Mouse (Mus musculus): ENCODE measurements around the gene Cyp2ab1. TPM values are rescaled to one million over a fixed set of nuclear protein-coding genes. Genes with fewer than 3 reads are reported as not detected.

Cyp2ab1 gene
- polyA plus RNA-seq, 1 experiment from 2014 or later, result not detected

DNA sequence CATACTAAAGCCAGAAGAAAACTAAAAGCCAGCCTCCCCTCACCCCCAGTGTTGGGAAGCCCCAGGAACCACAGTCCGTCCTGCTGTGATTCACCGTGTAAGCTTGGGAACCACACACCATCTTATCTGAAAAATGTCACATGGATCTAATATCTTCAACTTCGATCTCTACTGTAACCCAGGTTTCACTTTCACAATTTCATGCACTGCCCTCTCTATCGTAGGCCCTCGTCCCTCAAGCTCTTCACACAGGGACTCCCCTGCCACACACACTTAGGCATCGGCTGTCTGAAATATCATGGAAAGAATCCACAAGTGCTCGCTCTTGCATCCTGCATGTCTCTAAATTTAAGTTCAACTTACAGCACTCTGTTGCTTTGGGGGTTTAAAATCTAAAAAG lies 60.1 kb downstream of the Cyp2ab1 start:
- Histone ChIP-seq H3K9ac (replicated peaks) (no peak overlapping the region), H3K4me2 (no peak overlapping the region), H3K27me3 (0 out of 2 replicates have a peak, but pooled peaks cover 4% of the 10 kb centered on the region), H3K9me3 (no peaks in the 10 kb centered on the region), H3K4me3 (replicated peaks) (no peak overlapping the region), H3K27ac (no peak overlapping the region), H3K4me1 (replicated peaks) (no peaks in the 10 kb centered on the region), H3K36me3 (no peaks in the 10 kb centered on the region)
- 76% methylated on average over 7 of the region's 7 CpGs for WGBS
- ATAC-seq (ENCODE audit: insufficient number of reproducible peaks, insufficient read depth, low FRiP score, low TSS enrichment, low read depth), result no peak

Other genes starting within 250 kb of the Cyp2ab1 start
- 34.1 and 38.3 TPM in 2 replicates for gene Klhl24, start 227.9 kb downstream of the Cyp2ab1 start, polyA plus RNA-seq (2016; fragmentation: Nextera tagmentation; extraction: Ambion mirVana)
- 59.4 and 63.7 TPM in 2 replicates for gene Yeats2, start 184.3 kb downstream of the Cyp2ab1 start, polyA plus RNA-seq (2016; fragmentation: Nextera tagmentation; extraction: Ambion mirVana)
- 0.92 and 1.1 TPM in 2 replicates for gene Map6d1, start 84.0 kb downstream of the Cyp2ab1 start, polyA plus RNA-seq (2016; fragmentation: Nextera tagmentation; extraction: Ambion mirVana)
- gene Parl, start 23.0 kb downstream of the Cyp2ab1 start, polyA plus RNA-seq (2016; fragmentation: Nextera tagmentation; extraction: Ambion mirVana), result 104 and 105 TPM in 2 replicates
- gene Abcc5, start 101.0 kb upstream of the Cyp2ab1 start, polyA plus RNA-seq (2016; fragmentation: Nextera tagmentation; extraction: Ambion mirVana), result 85.1 and 92.7 TPM in 2 replicates
- 140 and 144 TPM in 2 replicates for gene Eif2b5, start 173.4 kb upstream of the Cyp2ab1 start, polyA plus RNA-seq (2016; fragmentation: Nextera tagmentation; extraction: Ambion mirVana)
- 27.8 and 35.3 TPM in 2 replicates for gene Dvl3, start 191.6 kb upstream of the Cyp2ab1 start, polyA plus RNA-seq (2016; fragmentation: Nextera tagmentation; extraction: Ambion mirVana)
- 616 and 634 TPM in 2 replicates for gene Ap2m1, start 210.1 kb upstream of the Cyp2ab1 start, polyA plus RNA-seq (2016; fragmentation: Nextera tagmentation; extraction: Ambion mirVana)
- 68.9 and 69.8 TPM in 2 replicates for gene Abcf3, start 223.2 kb upstream of the Cyp2ab1 start, polyA plus RNA-seq (2016; fragmentation: Nextera tagmentation; extraction: Ambion mirVana)